Mouse (Mus musculus) lung, postnatal 0 days (tissue): ENCODE data around the gene Tmprss9. TPM values are rescaled to one million over a fixed set of nuclear protein-coding genes. Genes with fewer than 3 reads are reported as not detected.
A peak's percentile ranks its signal among the peaks of the same experiment; 100 is the strongest.

Experiments
- ATAC-seq: fragments of 200-750 bp; cut with Nextera tagmentation; 2 replicates; pipeline ENCODE4 v1.8.0; 2017; ENCODE audit warnings: moderate library complexity
- DNase-seq: peaks from one replicate; pipeline ENCODE4 v3.0.0-alpha.2; 2016; ENCODE audit warnings: low spot score
- H3K27ac ChIP-seq: fragments of 300-500 bp; sonication (generic); 2 replicates; pipeline ENCODE4 v1.5.1; 2014; ENCODE audit warnings: antibody characterized with exemption, mild to moderate bottlenecking, low read length, mixed read lengths
- H3K27me3 ChIP-seq: fragments of 300-500 bp; sonication (generic); replicated peaks from 2 replicates; pipeline ENCODE4 v1.6.1; 2014; ENCODE audit warnings: low read length, mixed read lengths; ENCODE audit not compliant: insufficient read depth
- H3K36me3 ChIP-seq: fragments of 300-500 bp; sonication (generic); 2 replicates; pipeline ENCODE4 v1.6.1; 2014; ENCODE audit warnings: low read length, mixed read lengths; ENCODE audit not compliant: insufficient read depth
- H3K4me1 ChIP-seq: fragments of 300-500 bp; sonication (generic); 2 replicates; pipeline ENCODE4 v1.6.1; 2014; ENCODE audit warnings: antibody characterized with exemption, low read depth, low read length, mixed read lengths; ENCODE audit not compliant: insufficient read depth
- H3K4me2 ChIP-seq: fragments of 300-500 bp; sonication (generic); replicated peaks from 2 replicates; pipeline ENCODE4 v1.6.1; 2014; ENCODE audit warnings: low read depth, mild to moderate bottlenecking, low read length, moderate library complexity, mixed read lengths
- H3K4me3 ChIP-seq: fragments of 300-500 bp; sonication (generic); 2 replicates; pipeline ENCODE4 v1.5.1; 2014; ENCODE audit warnings: low read depth, low read length
- H3K9ac ChIP-seq: fragments of 300-500 bp; sonication (generic); replicated peaks from 2 replicates; pipeline ENCODE4 v1.6.1; 2014; ENCODE audit warnings: low read depth, mild to moderate bottlenecking
- H3K9me3 ChIP-seq: fragments of 300-500 bp; sonication (generic); 2 replicates; pipeline ENCODE4 v1.6.1; 2016; ENCODE audit warnings: low read length, mixed read lengths
- CTCF ChIP-seq: IDR thresholded peaks from 2 replicates; pipeline ENCODE4 v1.5.1; 2016; ENCODE audit warnings: antibody characterized with exemption, mild to moderate bottlenecking
- EP300 ChIP-seq: IDR thresholded peaks from 2 replicates; pipeline ENCODE4 v1.6.1; 2016; ENCODE audit warnings: antibody characterized with exemption, mild to moderate bottlenecking, control low read depth
- WGBS: fragments of 180-500 bp; shearing (Covaris S2); extraction: QIAGEN DNeasy Blood & Tissue Kit; methylation state at CpG from one replicate; pipeline ENCODE4 v1.1.7; 2014; 5-methylcytosine and 5-hydroxymethylcytosine counted together
- microRNA counts: library from miRNA; unstranded; fragments of <30 nt; microRNA quantifications from one replicate; lab custom pipeline; 2015
- microRNA-seq: library from miRNA; unstranded; fragments of <30 nt; microRNA quantifications from one replicate; pipeline ENCODE4, GENCODE M21; 2016
- polyA plus RNA-seq: library from polyadenylated mRNA; unstranded; fragments of >200 nt; fragmentation: Nextera tagmentation; extraction: Ambion mirVana; gene quantifications from 2 replicates; pipeline ENCODE4 v1.2.1, GENCODE M21; 2015

Gene Tmprss9
- polyA plus RNA-seq, 1 experiment from 2014 or later = not detected

GRCm38 (mm10) chr10:80948570-80948969 lies 76.9 kb downstream of the Tmprss9 start:
- H3K4me1 ChIP-seq = peaks cover 12% of the 10 kb centered on the region
- DNase-seq (peak; percentile 92), ATAC-seq (peak; percentile 77)
- H3K9ac ChIP-seq = no peak overlapping the region
- H3K27ac ChIP-seq = peak overlapping the region; percentile 15; the same call in 1 of the 2 replicates
- 25% methylated on average over 6 of the region's 6 CpGs for WGBS
- H3K4me3 ChIP-seq = no peak overlapping the region
- no peaks in the 10 kb centered on the region for H3K27me3 ChIP-seq
- H3K36me3 ChIP-seq = no peaks in the 10 kb centered on the region
- TF ChIP-seq CTCF (no peak), EP300 (0 out of 2 replicates have a peak, but pooled peaks have one; percentile 52)
- no peaks in the 10 kb centered on the region for H3K9me3 ChIP-seq
- no peak overlapping the region for H3K4me2 ChIP-seq

- Histone ChIP-seq H3K4me1 (peaks cover 12% of the 10 kb centered on the region), H3K27me3 (no peaks in the 10 kb centered on the region), H3K4me3 (no peak overlapping the region), H3K4me2 (no peak overlapping the region), H3K36me3 (no peaks in the 10 kb centered on the region), H3K9ac (no peak overlapping the region), H3K27ac (no peak overlapping the region), H3K9me3 (no peaks in the 10 kb centered on the region)
- 79% methylated on average over 3 of the region's 3 CpGs for WGBS
- TF ChIP-seq EP300 (no peak), CTCF (no peak)
- no peak for DNase-seq
- no peak for ATAC-seq
These were observed 77.4 kb downstream of the Tmprss9 start for GRCm38 (mm10) chr10:80949081-80949480.

MicroRNAs encoded within 50 kb of the gene (microRNA counts, 519-probe panel; counts per million panel counts)
- microRNA mmu-miR-1982 (lab: Ali Mortazavi, UCI) = not detected

Small RNA genes lying within 50 kb of the gene (microRNA-seq; reads per million reads assigned to microRNA genes)
- gene Mir1982 = 1.7 reads per million

Other genes with a start within 250 kb of the Tmprss9 start
- 97.7 and 111 TPM in 2 replicates for gene Csnk1g2, start 249.0 kb upstream of the Tmprss9 start, polyA plus RNA-seq
- gene Btbd2, start 214.8 kb upstream of the Tmprss9 start, polyA plus RNA-seq = 41.7 and 42.9 TPM in 2 replicates
- gene Mknk2, start 193.7 kb upstream of the Tmprss9 start, polyA plus RNA-seq = 92.2 and 103 TPM in 2 replicates
- 32.6 and 37.0 TPM in 2 replicates for gene Mob3a, start 169.9 kb upstream of the Tmprss9 start, polyA plus RNA-seq
- gene Izumo4, start 169.7 kb upstream of the Tmprss9 start, polyA plus RNA-seq = 28.7 and 28.8 TPM in 2 replicates
- gene Ap3d1, start 129.6 kb upstream of the Tmprss9 start, polyA plus RNA-seq = 49.3 and 58.2 TPM in 2 replicates
- gene Dot1l, start 116.6 kb upstream of the Tmprss9 start, polyA plus RNA-seq = 7.4 and 9.6 TPM in 2 replicates
- gene Sf3a2, start 73.7 kb upstream of the Tmprss9 start, polyA plus RNA-seq = 27.0 and 29.4 TPM in 2 replicates
- gene Plekhj1, start 73.2 kb upstream of the Tmprss9 start, polyA plus RNA-seq = 59.9 and 69.1 TPM in 2 replicates
- gene Amh, start 66.6 kb upstream of the Tmprss9 start, polyA plus RNA-seq = 0.07 TPM in 1 of 2 replicates, not detected in the other
- 0.25 TPM in 1 of 2 replicates, not detected in the other for gene Jsrp1, start 58.4 kb upstream of the Tmprss9 start, polyA plus RNA-seq
- gene Oaz1, start 45.2 kb upstream of the Tmprss9 start, polyA plus RNA-seq = 1,344 and 1,416 TPM in 2 replicates
- gene Lingo3, start 27.8 kb upstream of the Tmprss9 start, polyA plus RNA-seq = not detected in 2 replicates
- 129 and 138 TPM in 2 replicates for gene Lsm7, start 16.6 kb upstream of the Tmprss9 start, polyA plus RNA-seq
- gene Sppl2b, start 16.6 kb upstream of the Tmprss9 start, polyA plus RNA-seq = 26.5 and 26.8 TPM in 2 replicates
- 211 and 233 TPM in 2 replicates for gene Timm13, start 29.1 kb downstream of the Tmprss9 start, polyA plus RNA-seq
- gene Lmnb2, start 46.4 kb downstream of the Tmprss9 start, polyA plus RNA-seq = 6.9 and 7.3 TPM in 2 replicates
- 131 and 145 TPM in 2 replicates for gene Gadd45b, start 58.2 kb downstream of the Tmprss9 start, polyA plus RNA-seq
- 1.0 and 1.4 TPM in 2 replicates for gene Gng7, start 143.1 kb downstream of the Tmprss9 start, polyA plus RNA-seq
- gene Diras1, start 153.8 kb downstream of the Tmprss9 start, polyA plus RNA-seq = not detected in 2 replicates
- gene Slc39a3, start 165.6 kb downstream of the Tmprss9 start, polyA plus RNA-seq = 15.4 and 16.0 TPM in 2 replicates
- gene Sgta, start 188.3 kb downstream of the Tmprss9 start, polyA plus RNA-seq = 102 and 103 TPM in 2 replicates
- gene Thop1, start 198.2 kb downstream of the Tmprss9 start, polyA plus RNA-seq = 14.0 and 15.1 TPM in 2 replicates
- 0.40 and 0.57 TPM in 2 replicates for gene Creb3l3, start 227.0 kb downstream of the Tmprss9 start, polyA plus RNA-seq
- gene Map2k2, start 234.1 kb downstream of the Tmprss9 start, polyA plus RNA-seq = 118 and 121 TPM in 2 replicates